Mouse (Mus musculus) neural tube, embryonic 12.5 days (tissue): ENCODE results near the gene Man1a2. TPM values are rescaled to one million over a fixed set of nuclear protein-coding genes. Genes with fewer than 3 reads are reported as not detected.

ENCODE experiments used
- polyA plus RNA-seq: library from polyadenylated mRNA; unstranded; fragments of >200 nt; fragmentation: Nextera tagmentation; extraction: Ambion mirVana; gene quantifications from 2 replicates; pipeline ENCODE4 v1.2.1, GENCODE M21; 2016

The Man1a2 gene
- polyA plus RNA-seq, 1 experiment from 2014 or later, result 58.0 TPM

Other genes starting within 250 kb of the Man1a2 start
- 4.1 and 5.7 TPM in 2 replicates for gene Tent5c, start 196.2 kb downstream of the Man1a2 start, polyA plus RNA-seq
- not detected in 2 replicates for gene Vtcn1, start 140.0 kb upstream of the Man1a2 start, polyA plus RNA-seq
- gene Trim45, start 236.7 kb upstream of the Man1a2 start, polyA plus RNA-seq, result 6.4 and 8.6 TPM in 2 replicates